Mouse (Mus musculus): ENCODE measurements at regions not wholly inside any gene's neighbourhood (a gene's known extent, or its start where the extent isn't known, plus 50 kb on each side); places are given as distances from the start of the nearest gene placed in this dataset.

DNA sequence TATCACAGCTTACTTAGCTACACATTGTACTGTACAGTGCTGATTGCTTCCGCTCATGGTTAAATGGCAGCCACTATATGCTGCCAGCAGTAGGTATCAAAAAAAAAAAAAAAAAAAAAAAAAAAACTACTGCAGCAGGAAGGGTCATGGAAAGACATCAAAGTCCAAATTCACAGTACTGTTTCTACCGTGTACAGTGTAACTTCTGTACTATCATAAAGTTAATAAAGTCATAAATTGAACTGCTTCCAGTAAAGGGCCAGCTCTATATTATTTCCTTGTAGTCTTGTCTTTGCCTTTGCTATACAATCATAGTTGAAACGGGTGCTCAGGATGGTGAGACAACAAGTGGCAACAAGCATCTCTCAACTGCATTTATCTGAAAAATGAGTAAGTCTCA lies 552.6 kb upstream of the Mpdz start:
- TF ChIP-seq POLR2A (IDR thresholded peaks at IDR 0.05; ENCODE audit: extremely low read depth, insufficient read depth, low read length) (no peak), CTCF (IDR thresholded peaks at IDR 0.05; ENCODE audit: low read depth, low read length) (no peak)

Measured in liver, adult 2 months (tissue).